Mouse (Mus musculus) intestine, postnatal 0 days (tissue): ENCODE results near the gene Ift22. TPM values are rescaled to one million over a fixed set of nuclear protein-coding genes. Genes with fewer than 3 reads are reported as not detected.

Experiments
- ATAC-seq: fragments of 200-750 bp; cut with Nextera tagmentation; 2 replicates; pipeline ENCODE4 v1.8.0; 2017; ENCODE audit warnings: mild to moderate bottlenecking, moderate TSS enrichment, moderate library complexity
- H3K27ac ChIP-seq: fragments of 300-500 bp; sonication (generic); 2 replicates; pipeline ENCODE4 v1.5.1; 2014; ENCODE audit warnings: mild to moderate bottlenecking, low read depth, low read length, moderate library complexity
- H3K27me3 ChIP-seq: fragments of 300-500 bp; sonication (generic); replicated peaks from 2 replicates; pipeline ENCODE4 v1.6.1; 2014; ENCODE audit warnings: low read length, mixed read lengths; ENCODE audit not compliant: control insufficient read depth, insufficient read depth
- H3K36me3 ChIP-seq: fragments of 300-500 bp; sonication (generic); 2 replicates; pipeline ENCODE4 v1.6.1; 2014; ENCODE audit warnings: mild to moderate bottlenecking, moderate library complexity; ENCODE audit not compliant: control insufficient read depth, insufficient read depth
- H3K4me1 ChIP-seq: fragments of 300-500 bp; sonication (generic); replicated peaks from 2 replicates; pipeline ENCODE4 v1.6.1; 2014; ENCODE audit warnings: antibody characterized with exemption, low read length, mixed read lengths; ENCODE audit not compliant: control insufficient read depth, insufficient read depth
- H3K4me2 ChIP-seq: fragments of 300-500 bp; sonication (generic); replicated peaks from 2 replicates; pipeline ENCODE4 v1.6.1; 2014; ENCODE audit warnings: low read depth, mild to moderate bottlenecking, moderate library complexity
- H3K4me3 ChIP-seq: fragments of 300-500 bp; sonication (generic); 2 replicates; pipeline ENCODE4 v1.5.1; 2014; ENCODE audit warnings: low read depth, low read length
- H3K9ac ChIP-seq: fragments of 300-500 bp; sonication (generic); 2 replicates; pipeline ENCODE4 v1.6.1; 2014; ENCODE audit warnings: mild to moderate bottlenecking, low read depth, low read length
- H3K9me3 ChIP-seq: fragments of 300-500 bp; sonication (generic); 2 replicates; pipeline ENCODE4 v1.6.1; 2016; ENCODE audit warnings: mixed run types; ENCODE audit not compliant: control insufficient read depth
- CTCF ChIP-seq: sonication (generic); IDR thresholded peaks from 2 replicates; pipeline ENCODE4 v1.5.1; 2016; ENCODE audit warnings: low read depth, mild to moderate bottlenecking, control low read depth, antibody characterized with exemption, moderate library complexity
- WGBS: fragments of 180-500 bp; shearing (Covaris S2); extraction: QIAGEN DNeasy Blood & Tissue Kit; methylation state at CpG from one replicate; pipeline ENCODE4 v1.1.7; 2014; 5-methylcytosine and 5-hydroxymethylcytosine counted together
- polyA plus RNA-seq: library from polyadenylated mRNA; unstranded; fragments of >200 nt; fragmentation: Nextera tagmentation; extraction: Ambion mirVana; gene quantifications from 2 replicates; pipeline ENCODE4 v1.2.1, GENCODE M21; 2015

The Ift22 gene
- polyA plus RNA-seq, 1 experiment from 2014 or later, result 25.2 TPM

DNA sequence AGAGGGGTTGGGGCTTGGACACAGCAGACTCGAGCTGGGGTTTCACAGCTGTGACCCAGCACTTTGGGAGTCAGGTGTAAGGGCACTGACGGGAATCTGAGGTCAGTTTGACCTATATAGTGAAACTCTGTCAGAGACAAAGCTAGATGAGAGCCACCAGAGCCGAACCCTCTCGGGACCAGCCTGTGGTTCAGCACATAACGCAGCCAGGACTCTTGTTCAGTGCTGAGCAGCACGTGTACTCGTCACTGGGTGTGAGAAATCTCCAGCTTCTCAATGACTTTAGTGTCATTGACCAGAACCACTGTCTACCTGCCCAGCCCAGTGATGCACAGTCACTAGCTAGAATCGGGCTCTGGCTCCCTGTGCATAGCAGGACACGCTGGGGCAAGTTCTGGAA, 14.9 kb downstream of the Ift22 start:
- Histone ChIP-seq H3K9ac (no peak overlapping the region), H3K36me3 (peaks cover 6% of the 10 kb centered on the region; the same call in 1 of the 2 replicates), H3K27ac (no peak overlapping the region), H3K4me2 (no peak overlapping the region), H3K27me3 (no peaks in the 10 kb centered on the region), H3K4me3 (no peak overlapping the region), H3K9me3 (no peaks in the 10 kb centered on the region), H3K4me1 (0 out of 2 replicates have a peak, but pooled peaks cover 3% of the 10 kb centered on the region)
- 82% methylated on average over 9 of the region's 9 CpGs for WGBS
- TF ChIP-seq CTCF, result no peak
- ATAC-seq, result no peak

DNA sequence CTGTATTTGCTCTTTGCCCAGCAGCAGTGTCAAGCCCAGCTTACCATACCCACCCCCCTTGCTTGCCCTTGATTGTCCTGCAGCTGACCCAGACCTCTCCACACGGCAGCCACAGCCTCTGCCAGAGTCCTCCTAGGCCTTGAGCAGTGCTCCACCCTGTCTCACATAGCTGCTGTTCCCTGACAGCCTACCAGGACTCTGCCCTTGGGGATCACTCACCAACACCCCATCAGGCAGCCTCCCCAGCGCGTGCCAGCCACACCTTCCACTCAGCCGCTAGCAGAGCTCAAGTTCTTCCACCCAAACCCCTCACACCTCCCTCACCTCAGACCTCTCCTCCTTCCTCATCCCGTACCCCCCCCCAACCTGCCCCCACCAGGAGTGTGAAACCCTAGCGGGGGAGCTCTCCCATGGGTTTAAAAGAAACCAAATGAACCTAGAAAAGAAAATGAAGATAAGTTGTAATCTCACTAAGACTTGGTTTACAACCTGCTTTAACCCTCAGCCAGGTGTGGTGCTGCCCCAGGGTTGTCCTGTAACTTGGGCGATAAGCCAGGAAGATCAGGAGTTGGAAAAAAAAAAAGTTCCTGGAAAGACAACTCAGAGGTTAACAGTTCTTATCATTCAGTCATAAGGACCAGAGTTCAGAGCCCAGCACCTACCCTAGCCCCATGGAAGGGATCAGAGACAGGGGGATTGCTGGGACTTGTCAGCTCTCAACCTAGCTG, 16.0 kb downstream of the Ift22 start:
- H3K27me3 ChIP-seq, result no peaks in the 10 kb centered on the region
- no peaks in the 10 kb centered on the region for H3K9me3 ChIP-seq
- peaks cover 6% of the 10 kb centered on the region; the same call in 1 of the 2 replicates for H3K36me3 ChIP-seq
- no peak for TF ChIP-seq CTCF
- H3K4me3 ChIP-seq, result no peak overlapping the region
- peak overlapping the region; percentile 41; the same call in 1 of the 2 replicates for H3K4me2 ChIP-seq
- peak overlapping the region; percentile 87 for H3K27ac ChIP-seq
- H3K9ac ChIP-seq, result no peak overlapping the region
- 0 out of 2 replicates have a peak, but pooled peaks cover 3% of the 10 kb centered on the region for H3K4me1 ChIP-seq
- ATAC-seq, result peak; percentile 96
- WGBS, result 44% methylated on average over 7 of the region's 7 CpGs

DNA sequence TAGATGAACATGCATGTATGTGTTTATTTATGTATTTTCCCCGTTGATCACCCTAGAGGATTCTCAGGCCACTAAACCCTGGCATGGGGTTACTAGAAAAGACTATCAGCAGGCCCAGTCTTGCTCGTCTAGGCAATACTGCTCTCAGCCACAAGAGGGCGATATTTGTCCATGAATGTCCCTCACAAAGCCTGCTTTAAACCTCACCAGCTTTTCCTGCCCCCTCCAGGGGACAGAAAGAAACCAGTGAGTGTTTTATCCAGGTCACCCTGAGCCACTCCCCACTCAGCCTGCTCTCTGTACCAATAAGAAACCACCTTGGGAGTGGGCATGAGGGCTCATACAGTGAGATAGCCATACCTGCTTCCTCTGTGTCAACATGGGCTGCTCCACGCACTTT, 21.1 kb downstream of the Ift22 start:
- ATAC-seq, result peak; percentile 64
- TF ChIP-seq CTCF, result peak; percentile 96
- Histone ChIP-seq H3K36me3 (peaks cover 6% of the 10 kb centered on the region; the same call in 1 of the 2 replicates), H3K4me1 (no peaks in the 10 kb centered on the region), H3K27ac (no peak overlapping the region), H3K9ac (no peak overlapping the region), H3K9me3 (no peaks in the 10 kb centered on the region), H3K27me3 (no peaks in the 10 kb centered on the region), H3K4me2 (no peak overlapping the region), H3K4me3 (no peak overlapping the region)
- 11% methylated on average over 4 of the region's 4 CpGs for WGBS

DNA sequence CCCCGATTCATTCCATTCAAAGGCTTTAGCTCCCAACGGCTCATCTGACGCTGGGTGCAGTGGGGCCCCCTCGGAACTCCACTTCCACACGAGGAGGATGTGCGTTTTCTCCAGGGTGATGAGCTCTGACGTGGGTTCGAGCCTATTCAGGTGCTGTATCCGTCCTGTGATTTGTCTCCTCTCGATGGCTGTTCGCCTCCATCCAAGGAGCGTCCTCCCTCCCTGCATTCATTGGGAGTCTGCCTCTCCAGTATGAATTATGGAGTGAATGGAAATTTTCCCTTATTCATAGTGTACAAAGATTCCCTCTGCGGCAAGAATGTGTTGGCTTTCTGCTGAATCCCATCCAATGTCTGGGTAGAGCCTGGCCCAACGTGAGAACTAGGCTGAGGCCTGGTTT, 23.9 kb downstream of the Ift22 start:
- Histone ChIP-seq H3K4me3 (no peak overlapping the region), H3K9me3 (no peaks in the 10 kb centered on the region), H3K27ac (no peak overlapping the region), H3K36me3 (no peaks in the 10 kb centered on the region; the same call in 1 of the 2 replicates), H3K27me3 (no peaks in the 10 kb centered on the region), H3K4me1 (no peaks in the 10 kb centered on the region), H3K9ac (no peak overlapping the region), H3K4me2 (no peak overlapping the region)
- no peak for ATAC-seq
- 84% methylated on average over 14 of the region's 14 CpGs for WGBS
- TF ChIP-seq CTCF, result no peak

DNA sequence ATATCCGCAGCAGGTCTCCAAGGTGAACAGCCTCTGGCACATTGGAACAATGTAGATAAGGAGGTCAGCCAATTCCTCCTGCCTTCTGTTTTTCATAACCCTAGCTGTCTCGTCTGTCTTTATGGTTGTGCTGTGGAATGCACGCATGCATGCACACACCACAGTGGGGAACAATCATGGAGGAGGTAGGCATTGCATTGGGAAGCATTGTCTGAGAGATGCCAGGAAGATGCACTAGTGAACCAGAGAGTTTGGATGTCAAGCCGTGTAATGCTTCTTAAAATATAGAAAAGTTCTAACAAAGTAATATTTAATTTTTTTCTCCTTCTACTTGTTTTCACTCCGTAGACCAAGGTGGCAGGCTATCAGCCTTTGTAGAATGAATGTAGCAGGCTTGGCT, 25.0 kb downstream of the Ift22 start:
- H3K4me3 ChIP-seq, result no peak overlapping the region
- ATAC-seq, result no peak
- no peaks in the 10 kb centered on the region for H3K36me3 ChIP-seq
- 73% methylated on average over 5 of the region's 5 CpGs for WGBS
- H3K27me3 ChIP-seq, result no peaks in the 10 kb centered on the region
- H3K4me1 ChIP-seq, result no peaks in the 10 kb centered on the region
- no peak for TF ChIP-seq CTCF
- no peaks in the 10 kb centered on the region for H3K9me3 ChIP-seq
- no peak overlapping the region for H3K9ac ChIP-seq
- H3K4me2 ChIP-seq, result no peak overlapping the region
- H3K27ac ChIP-seq, result no peak overlapping the region

DNA sequence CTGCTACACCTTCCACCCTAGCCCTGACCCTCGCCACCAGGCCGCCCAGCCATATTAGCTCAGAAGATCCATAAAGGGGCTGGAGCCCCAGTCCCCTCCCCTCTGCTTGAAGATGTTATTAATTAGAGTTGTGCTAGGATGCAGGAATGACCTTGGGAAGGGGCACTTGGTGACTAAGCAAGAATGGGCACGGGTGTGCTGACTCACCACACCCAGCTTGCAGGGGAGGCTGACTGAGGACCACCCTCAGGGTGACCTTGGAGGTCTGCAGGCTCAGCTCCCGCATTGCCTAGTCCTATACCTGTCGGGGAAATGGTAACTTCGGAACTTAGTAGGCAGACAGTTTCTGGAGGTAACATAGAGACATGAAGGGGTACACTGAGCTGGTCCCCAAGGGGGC, 26.0 kb downstream of the Ift22 start:
- 85% methylated on average over 6 of the region's 6 CpGs for WGBS
- ATAC-seq, result no peak
- Histone ChIP-seq H3K27me3 (no peaks in the 10 kb centered on the region), H3K36me3 (no peaks in the 10 kb centered on the region), H3K4me1 (no peaks in the 10 kb centered on the region), H3K9me3 (no peaks in the 10 kb centered on the region), H3K27ac (no peak overlapping the region), H3K4me2 (no peak overlapping the region), H3K9ac (no peak overlapping the region), H3K4me3 (no peak overlapping the region)
- no peak for TF ChIP-seq CTCF
